Mouse (Mus musculus): ENCODE data around the gene AI661453. TPM values are rescaled to one million over a fixed set of nuclear protein-coding genes. Genes with fewer than 3 reads are reported as not detected.

The AI661453 gene
- total RNA-seq, 2 experiments from 2014 or later: 0.46 to 0.54 TPM

- DNase-seq (ENCODE audit: low spot score in 2 of 2): no peak
Observed at GRCm38 (mm10) chr17:47440359-47440890, 4.0 kb downstream of the AI661453 start.

GRCm38 (mm10) chr17:47441296-47442051, 5.1 kb downstream of the AI661453 start:
- no peak for DNase-seq (ENCODE audit: low spot score in 2 of 2)

- DNase-seq (ENCODE audit: low spot score in 2 of 2): no peak
Observed at GRCm38 (mm10) chr17:47442271-47442670, 5.9 kb downstream of the AI661453 start.

- DNase-seq (ENCODE audit: low spot score in 2 of 2): no peak
Observed at GRCm38 (mm10) chr17:47444113-47444512, 7.7 kb downstream of the AI661453 start.

GRCm38 (mm10) chr17:47445518-47445917, 9.1 kb downstream of the AI661453 start:
- no peak for DNase-seq (ENCODE audit: low spot score in 2 of 2)

- DNase-seq (ENCODE audit: low spot score in 2 of 2): no peak
Observed at GRCm38 (mm10) chr17:47446025-47446424, 9.6 kb downstream of the AI661453 start.

GRCm38 (mm10) chr17:47446561-47446960, 10.1 kb downstream of the AI661453 start:
- DNase-seq (ENCODE audit: low spot score in 2 of 2): no peak

- no peak for DNase-seq (ENCODE audit: low spot score in 2 of 2)
Observed at GRCm38 (mm10) chr17:47448523-47449372, 12.3 kb downstream of the AI661453 start.

GRCm38 (mm10) chr17:47449432-47449831, 13.0 kb downstream of the AI661453 start:
- DNase-seq (ENCODE audit: low spot score in 2 of 2): no peak

- DNase-seq (ENCODE audit: low spot score in 2 of 2): no peak
Observed at GRCm38 (mm10) chr17:47450239-47450638, 13.8 kb downstream of the AI661453 start.

GRCm38 (mm10) chr17:47450880-47451565, 14.6 kb downstream of the AI661453 start:
- DNase-seq (ENCODE audit: low spot score in 2 of 2): no peak

GRCm38 (mm10) chr17:47452886-47453285, 16.5 kb downstream of the AI661453 start:
- DNase-seq (ENCODE audit: low spot score in 2 of 2): no peak

GRCm38 (mm10) chr17:47454675-47455074, 18.3 kb downstream of the AI661453 start:
- DNase-seq (ENCODE audit: low spot score in 2 of 2): no peak

- DNase-seq (ENCODE audit: low spot score in 2 of 2): no peak
Observed at GRCm38 (mm10) chr17:47458310-47458709, 21.9 kb downstream of the AI661453 start.

- DNase-seq (ENCODE audit: low spot score in 2 of 2): no peak
Observed at GRCm38 (mm10) chr17:47458936-47459335, 22.5 kb downstream of the AI661453 start.

GRCm38 (mm10) chr17:47459341-47459919, 23.0 kb downstream of the AI661453 start:
- no peak for DNase-seq (ENCODE audit: low spot score in 2 of 2)

- no peak for DNase-seq (ENCODE audit: low spot score in 2 of 2)
Observed at GRCm38 (mm10) chr17:47461688-47462087, 25.3 kb downstream of the AI661453 start.

GRCm38 (mm10) chr17:47462209-47462608, 25.8 kb downstream of the AI661453 start:
- DNase-seq (ENCODE audit: low spot score in 2 of 2): no peak

- DNase-seq (ENCODE audit: low spot score in 2 of 2): no peak
Observed at GRCm38 (mm10) chr17:47462728-47463388, 26.4 kb downstream of the AI661453 start.

GRCm38 (mm10) chr17:47464248-47464965, 28.0 kb downstream of the AI661453 start:
- no peak for DNase-seq (ENCODE audit: low spot score in 2 of 2)

Measured in left cerebral cortex, adult 18-20 months (tissue).